ENCODE assay signal across 10 mouse cellular contexts in genomic region chr15:37102035-37102555, GRCm38 (mm10).
A peak's percentile ranks its signal among the peaks of the same experiment; 100 is the strongest.
DNase-seq lines count a peak whose midpoint lies in the region; ATAC-seq and TF ChIP-seq lines count a peak whose summit lies in the region.
"Had no signal": no experiment of that assay in that cellular context is flagged by ENCODE, and none has a peak within 500 bp of the region (broad histone marks: within the 10 kb centered on the region; RNA-seq: fewer than 3 reads in every experiment).

No protein-coding gene starts in this region.

- no peak for DNase-seq in heart, postnatal 0 days (ENCODE audit: low spot score)
- DNase-seq in heart, adult 9 months (ENCODE audit: low spot score in 2 of 2): no peak
- DNase-seq in midbrain, embryonic 11.5 days (ENCODE audit: low spot score, missing footprints): no peak
- DNase-seq in brain, embryonic 14.5 days (ENCODE audit: low read depth): peak; percentile 62
- peak; percentile 34 for DNase-seq in retina, postnatal 1 day
- no peak for DNase-seq in thymus, adult 18-20 months

- no peaks in the 10 kb centered on the region for H3K27me3 ChIP-seq in heart, postnatal 0 days (ENCODE audit: control insufficient read depth, insufficient read depth, low read length)
- no peaks in the 10 kb centered on the region for H3K27me3 ChIP-seq in midbrain, embryonic 11.5 days (ENCODE audit: control insufficient read depth, insufficient read depth, low read length)
- H3K27me3 ChIP-seq in midbrain, embryonic 13.5 days: no peaks in the 10 kb centered on the region
- H3K27me3 ChIP-seq: embryonic facial prominence, embryonic 15.5 days; heart, embryonic 13.5 days had no signal

- no peak for TF ChIP-seq EP300 in heart, postnatal 0 days (IDR thresholded peaks at IDR 0.05; ENCODE audit: low read depth)

- no peak overlapping the region for H3K9ac ChIP-seq in heart, postnatal 0 days (replicated peaks; ENCODE audit: low read depth, low read length)
- H3K9ac ChIP-seq in midbrain, embryonic 11.5 days (ENCODE audit: low read length): no peak overlapping the region
- no peak overlapping the region for H3K9ac ChIP-seq in midbrain, embryonic 13.5 days (replicated peaks)
- H3K9ac ChIP-seq: embryonic facial prominence, embryonic 15.5 days; heart, embryonic 13.5 days had no signal

- no peak overlapping the region for H3K4me2 ChIP-seq in heart, postnatal 0 days (ENCODE audit: low read depth, low read length)
- H3K4me2 ChIP-seq in midbrain, embryonic 11.5 days: no peak overlapping the region
- no peak overlapping the region for H3K4me2 ChIP-seq in midbrain, embryonic 13.5 days (replicated peaks)
- H3K4me2 ChIP-seq: embryonic facial prominence, embryonic 15.5 days; heart, embryonic 13.5 days had no signal

- WGBS in heart, postnatal 0 days: 63% methylated on average over 2 of the region's 2 CpGs
- WGBS in midbrain, embryonic 11.5 days: 53% methylated on average over 2 of the region's 2 CpGs
- WGBS in midbrain, embryonic 13.5 days: 41% methylated on average over 2 of the region's 2 CpGs

- no peaks in the 10 kb centered on the region for H3K36me3 ChIP-seq in heart, postnatal 0 days (replicated peaks; ENCODE audit: control insufficient read depth, insufficient read depth, low read length)
- no peaks in the 10 kb centered on the region for H3K36me3 ChIP-seq in midbrain, embryonic 11.5 days (ENCODE audit: control insufficient read depth, insufficient read depth, low read length)
- no peaks in the 10 kb centered on the region for H3K36me3 ChIP-seq in midbrain, embryonic 13.5 days
- H3K36me3 ChIP-seq: embryonic facial prominence, embryonic 15.5 days; heart, embryonic 13.5 days had no signal

- no peak overlapping the region for H3K4me3 ChIP-seq in heart, postnatal 0 days (ENCODE audit: low read depth, low read length)
- H3K4me3 ChIP-seq in midbrain, embryonic 11.5 days (ENCODE audit: low read depth, low read length): no peak overlapping the region
- H3K4me3 ChIP-seq in midbrain, embryonic 13.5 days (replicated peaks): no peak overlapping the region
- H3K4me3 ChIP-seq: embryonic facial prominence, embryonic 15.5 days; heart, embryonic 13.5 days; megakaryocyte, embryonic 14.5 days had no signal

- peak; percentile 45 for TF ChIP-seq CTCF in heart, postnatal 0 days (IDR thresholded peaks at IDR 0.05; ENCODE audit: low read depth)
- peak; percentile 39; the same call in 1 of the 2 replicates for TF ChIP-seq CTCF in brain, embryonic 14.5 days (IDR thresholded peaks at IDR 0.05; ENCODE audit: borderline replicate concordance, extremely low read depth, insufficient read depth, insufficient read length)

- no peak for TF ChIP-seq POLR2A in brain, embryonic 14.5 days (IDR thresholded peaks at IDR 0.05; ENCODE audit: borderline replicate concordance, extremely low read depth, insufficient read depth, insufficient read length, poor library complexity, severe bottlenecking)

- no peak for ATAC-seq in heart, postnatal 0 days (ENCODE audit: insufficient read depth, low read depth)
- 0 out of 2 replicates have a peak, but pooled peaks have one; percentile 16 for ATAC-seq in midbrain, embryonic 11.5 days (ENCODE audit: low FRiP score)
- ATAC-seq in midbrain, embryonic 13.5 days: no peak

- no peaks in the 10 kb centered on the region for H3K4me1 ChIP-seq in heart, postnatal 0 days (ENCODE audit: control insufficient read depth, insufficient read depth)
- H3K4me1 ChIP-seq in midbrain, embryonic 11.5 days (ENCODE audit: control insufficient read depth, insufficient read depth, low read length): no peaks in the 10 kb centered on the region
- no peaks in the 10 kb centered on the region; the same call in 1 of the 2 replicates for H3K4me1 ChIP-seq in midbrain, embryonic 13.5 days (replicated peaks)

- H3K9me3 ChIP-seq in heart, postnatal 0 days (replicated peaks; ENCODE audit: control insufficient read depth, low read length): no peaks in the 10 kb centered on the region
- no peaks in the 10 kb centered on the region for H3K9me3 ChIP-seq in midbrain, embryonic 11.5 days (ENCODE audit: control insufficient read depth, low read length)
- H3K9me3 ChIP-seq in midbrain, embryonic 13.5 days: no peaks in the 10 kb centered on the region
- H3K9me3 ChIP-seq: embryonic facial prominence, embryonic 15.5 days; heart, embryonic 13.5 days had no signal

- H3K27ac ChIP-seq in heart, postnatal 0 days (ENCODE audit: low read depth): no peak overlapping the region
- H3K27ac ChIP-seq in midbrain, embryonic 11.5 days (ENCODE audit: low read depth, low read length): no peak overlapping the region
- no peak overlapping the region for H3K27ac ChIP-seq in midbrain, embryonic 13.5 days
- H3K27ac ChIP-seq: embryonic facial prominence, embryonic 15.5 days; heart, embryonic 13.5 days had no signal

Comparison
In these comparisons a context has a peak if more than half of its experiments do, and no peak if none do; other contexts are left out.
1. DNase-seq: peak in brain, embryonic 14.5 days (single experiment) and retina, postnatal 1 day (single experiment); none in heart, postnatal 0 days (single experiment), heart, adult 9 months (0 of 2), midbrain, embryonic 11.5 days (single experiment) and thymus, adult 18-20 months (0 of 2).